Mouse (Mus musculus): Measurements from ENCODE around the gene Mrpl4.

DNA sequence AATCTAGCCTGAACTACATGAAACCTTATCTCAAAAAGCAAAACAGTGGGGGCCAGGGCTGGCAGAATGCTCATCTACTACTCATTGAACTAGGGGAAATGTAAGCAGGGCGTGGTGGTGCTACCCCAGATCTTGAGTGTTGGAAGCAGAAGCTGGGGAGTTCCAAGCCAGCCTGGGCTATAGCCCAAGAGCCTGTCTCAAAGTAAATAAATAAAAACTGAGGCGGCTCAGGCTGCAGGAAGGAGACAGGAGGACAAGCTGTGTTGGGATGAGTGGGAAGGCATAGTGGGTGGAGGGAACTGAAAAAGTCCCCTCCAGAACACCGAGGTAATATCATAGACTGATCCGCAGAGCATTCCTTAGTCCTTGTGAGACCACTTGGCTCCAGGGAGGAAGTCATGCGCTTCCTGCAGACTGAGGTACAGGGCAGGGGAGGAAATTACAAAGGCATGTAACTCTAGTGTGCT is 9.3 kb downstream of the Mrpl4 start:
- TF ChIP-seq CTCF (IDR thresholded peaks at IDR 0.05; ENCODE audit: borderline replicate concordance, insufficient read depth, low read depth, low read length): no peak
- TF ChIP-seq POLR2A (IDR thresholded peaks at IDR 0.05; ENCODE audit: borderline replicate concordance, insufficient read depth, low read length): no peak

Measured in cerebellum, adult 2 months (tissue).